Mouse (Mus musculus): Measurements from ENCODE around the gene Anxa3. TPM values are rescaled to one million over a fixed set of nuclear protein-coding genes. Genes with fewer than 3 reads are reported as not detected.

Gene Anxa3
- polyA plus RNA-seq (2012; ENCODE audit: low replicate concordance): 0.20 and 0.78 TPM in 2 replicates

GRCm38 (mm10) chr5:96792936-96793718 lies at the start of gene Anxa3:
Gene Anxa3 (plus strand): TSS chr5:96793339.

Other genes starting within 250 kb of the Anxa3 start
- 15.4 and 15.9 TPM in 2 replicates for gene Bmp2k, start 204.3 kb downstream of the Anxa3 start, polyA plus RNA-seq (2012; ENCODE audit: low replicate concordance)

Measured in hematopoietic multipotent progenitor cell, adult 10-12 weeks (in vitro differentiated cells).